Mouse (Mus musculus): Measurements from ENCODE around the gene Tvp23a.
A peak's percentile ranks its signal among the peaks of the same experiment; 100 is the strongest.

Gene Tvp23a

DNA sequence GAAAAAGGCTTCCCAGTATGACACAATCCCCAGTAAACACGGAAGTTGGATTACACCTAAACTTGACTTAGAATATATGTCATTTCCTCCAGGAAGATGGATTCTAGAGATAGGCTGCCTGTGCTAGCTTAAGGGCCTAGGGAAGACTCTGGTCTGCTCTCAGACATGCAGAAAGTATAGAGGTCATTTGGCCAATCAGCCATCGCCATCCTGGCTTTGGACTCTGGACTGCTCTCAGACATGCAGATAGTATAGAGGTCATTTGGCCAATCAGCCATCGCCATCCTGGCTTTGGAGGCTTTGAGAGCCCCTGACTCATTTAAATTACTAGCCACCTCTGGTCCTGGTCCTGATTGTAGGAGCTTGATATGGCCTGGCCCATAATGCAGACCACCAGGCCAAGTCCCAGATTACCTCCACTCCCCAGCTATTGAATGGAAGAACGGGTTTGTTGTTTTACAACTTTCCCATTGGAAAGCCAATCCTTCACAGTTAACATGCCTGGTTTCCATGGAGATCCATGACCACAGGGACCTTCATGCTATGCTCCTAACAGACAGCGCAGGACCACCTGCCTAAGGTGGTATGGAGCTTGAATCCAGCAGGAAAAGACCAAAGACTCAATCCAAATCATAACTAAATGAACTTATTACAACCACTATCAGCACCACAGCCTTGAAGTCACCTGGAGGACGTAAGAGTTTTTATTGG lies 6.9 kb upstream of the Tvp23a start:
- DNase-seq (ENCODE audit: low read depth, low spot score) = no peak

GRCm38 (mm10) chr16:10452445-10452896 lies 5.3 kb upstream of the Tvp23a start:
- no peak for DNase-seq (ENCODE audit: low read depth, low spot score)

GRCm38 (mm10) chr16:10451906-10452305 lies 4.7 kb upstream of the Tvp23a start:
- no peak for DNase-seq (ENCODE audit: low read depth, low spot score)

- no peak for DNase-seq (ENCODE audit: low read depth, low spot score)
Observed at GRCm38 (mm10) chr16:10448931-10449330, 1.8 kb upstream of the Tvp23a start.

- DNase-seq (ENCODE audit: low read depth, low spot score) = no peak
Observed at GRCm38 (mm10) chr16:10447781-10448180, 619 bp upstream of the Tvp23a start.

DNA sequence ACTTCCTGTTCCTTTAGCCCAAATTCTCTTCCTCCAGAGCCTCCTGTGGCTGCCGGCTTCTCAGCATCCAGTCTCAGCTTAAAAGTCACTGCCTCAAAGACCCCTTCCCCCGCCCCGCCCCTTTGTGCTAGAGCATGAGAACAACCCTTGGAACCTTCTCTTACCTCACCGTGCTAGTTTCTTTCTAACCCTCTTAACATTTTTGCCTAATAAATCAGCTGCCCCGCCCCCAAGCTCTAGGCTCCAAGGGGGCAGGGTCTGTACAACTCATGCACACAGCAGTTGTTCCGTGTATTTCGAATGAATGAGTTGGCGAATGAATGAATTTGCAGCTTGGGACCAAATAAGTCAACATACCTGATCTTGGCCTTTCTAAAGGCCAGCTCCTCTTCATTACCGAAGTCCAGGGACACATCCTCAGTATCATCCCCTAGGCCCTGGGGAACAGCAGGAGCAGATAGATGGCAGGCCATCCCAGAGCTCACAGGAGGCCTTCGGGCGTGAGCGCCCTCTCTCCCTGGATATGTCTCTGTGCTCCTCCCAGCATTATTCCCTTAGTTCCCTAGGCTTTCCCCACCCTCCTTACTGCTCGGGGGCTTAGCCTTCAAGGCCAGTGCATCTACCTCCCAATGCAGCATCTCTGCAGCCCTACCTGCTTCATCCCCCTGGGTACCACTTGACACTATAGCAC lies 444 bp downstream of the Tvp23a start:
- DNase-seq (ENCODE audit: low read depth, low spot score) = no peak

DNA sequence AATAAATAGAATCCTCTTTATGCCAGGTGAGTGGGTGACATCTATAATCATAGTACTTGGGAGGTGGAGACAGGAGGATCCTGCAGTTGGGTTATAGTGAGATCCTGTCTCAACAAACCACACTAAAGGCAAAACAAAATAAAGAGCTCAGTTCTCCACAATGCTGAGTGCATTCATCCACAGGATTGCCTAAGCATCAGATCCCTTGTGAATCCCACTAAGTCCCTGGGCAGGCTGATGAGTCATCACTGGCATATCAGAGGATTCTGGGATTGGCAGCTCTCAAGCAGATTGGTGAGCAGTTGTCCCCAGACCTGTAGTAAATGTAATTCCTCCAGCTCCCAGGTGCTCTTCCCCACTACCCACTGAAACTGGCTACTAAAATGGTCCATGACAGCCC lies 3.4 kb downstream of the Tvp23a start:
- no peak for DNase-seq (ENCODE audit: low read depth, low spot score)

DNA sequence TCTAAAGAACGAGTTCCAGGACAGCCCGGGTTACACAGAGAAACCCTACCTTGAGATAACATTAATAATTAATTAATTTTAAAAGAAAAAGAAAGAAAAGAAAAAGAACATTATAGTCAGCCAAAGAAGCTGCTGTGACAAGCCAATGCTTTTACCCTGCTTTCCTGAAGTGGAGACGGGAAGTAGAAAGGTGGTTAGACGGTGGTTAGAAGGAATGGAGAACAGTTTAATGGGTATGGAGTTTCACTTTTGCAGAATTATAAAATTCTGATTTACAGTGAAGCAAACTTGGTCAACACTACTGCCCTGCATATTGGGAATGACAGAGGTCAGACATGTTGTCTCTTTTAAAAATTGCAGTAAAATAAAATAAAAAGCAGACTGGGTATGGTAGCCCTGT lies 5.4 kb downstream of the Tvp23a start:
- DNase-seq (ENCODE audit: low read depth, low spot score) = no peak

GRCm38 (mm10) chr16:10441328-10441727 lies 5.8 kb downstream of the Tvp23a start:
- no peak for DNase-seq (ENCODE audit: low read depth, low spot score)

- no peak for DNase-seq (ENCODE audit: low read depth, low spot score)
Observed at GRCm38 (mm10) chr16:10438055-10438454, 9.1 kb downstream of the Tvp23a start.

GRCm38 (mm10) chr16:10436166-10436565 lies 11.0 kb downstream of the Tvp23a start:
- no peak for DNase-seq (ENCODE audit: low read depth, low spot score)

DNA sequence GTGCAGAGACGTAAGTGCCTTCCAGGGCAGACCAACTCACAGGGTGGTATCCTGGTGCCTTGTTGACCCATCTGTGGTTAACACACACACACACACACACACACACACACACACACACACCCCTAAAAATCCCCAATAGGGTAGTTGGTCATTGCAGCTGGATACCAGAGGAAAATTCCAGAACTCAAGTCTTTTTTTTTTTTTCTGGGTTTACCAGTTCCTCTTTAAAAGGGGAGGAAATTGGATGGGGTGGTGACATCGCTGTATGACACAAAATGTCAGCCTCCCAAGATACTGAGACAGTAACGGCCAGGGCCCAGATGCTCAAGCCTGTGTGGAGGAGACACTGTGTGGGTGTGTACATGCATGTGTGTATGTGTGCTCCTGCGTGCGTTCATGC lies 13.8 kb downstream of the Tvp23a start:
- DNase-seq (ENCODE audit: low read depth, low spot score) = no peak

DNA sequence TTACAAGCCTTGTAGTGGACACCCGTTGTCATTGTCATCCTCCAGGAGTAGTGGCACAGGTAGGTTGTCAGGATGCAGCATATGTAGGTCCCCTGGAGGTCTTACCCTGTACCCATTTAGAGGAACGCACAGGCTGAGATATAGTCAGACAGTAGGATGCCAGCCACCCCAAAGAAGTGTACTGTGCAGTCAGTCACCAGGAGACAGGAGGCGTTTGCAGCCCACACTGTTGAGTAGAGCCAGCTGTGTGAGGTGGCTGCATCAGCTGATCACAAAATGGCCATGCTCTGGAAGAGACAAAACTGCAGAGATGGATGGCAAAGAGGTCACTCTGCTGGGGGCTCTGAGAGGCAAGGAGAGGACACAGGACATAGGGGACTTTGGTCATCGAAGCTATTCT lies 14.8 kb downstream of the Tvp23a start:
- DNase-seq (ENCODE audit: low read depth, low spot score) = no peak

- no peak for DNase-seq (ENCODE audit: low read depth, low spot score)
Observed at GRCm38 (mm10) chr16:10431911-10432310, 15.3 kb downstream of the Tvp23a start.

- no peak for DNase-seq (ENCODE audit: low read depth, low spot score)
Observed at GRCm38 (mm10) chr16:10420447-10421054, 26.6 kb downstream of the Tvp23a start.

- no peak for DNase-seq (ENCODE audit: low read depth, low spot score)
Observed at GRCm38 (mm10) chr16:10417723-10418259, 29.4 kb downstream of the Tvp23a start.

DNA sequence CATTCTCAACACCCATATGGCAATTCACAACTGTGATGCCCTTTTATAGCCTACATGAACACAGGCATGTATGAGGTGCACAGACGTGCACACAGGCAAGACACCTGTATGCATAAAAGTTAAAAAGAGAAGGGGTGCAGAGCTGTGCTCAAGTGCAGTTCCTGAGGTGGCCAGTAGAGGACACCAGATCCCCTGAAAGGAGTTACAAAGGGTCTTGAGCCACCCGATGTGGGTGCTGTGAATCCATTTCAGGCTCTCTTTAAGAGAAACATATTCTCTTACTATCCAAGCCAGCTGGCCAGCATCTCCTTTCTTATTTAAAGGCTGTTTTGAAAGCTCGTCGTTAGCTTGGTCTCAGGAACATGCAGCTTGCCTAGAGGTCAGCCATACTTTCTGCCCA lies 30.3 kb downstream of the Tvp23a start:
- DNase-seq (ENCODE audit: low read depth, low spot score) = no peak

GRCm38 (mm10) chr16:10415976-10416375 lies 31.2 kb downstream of the Tvp23a start:
- DNase-seq (ENCODE audit: low read depth, low spot score) = no peak

DNA sequence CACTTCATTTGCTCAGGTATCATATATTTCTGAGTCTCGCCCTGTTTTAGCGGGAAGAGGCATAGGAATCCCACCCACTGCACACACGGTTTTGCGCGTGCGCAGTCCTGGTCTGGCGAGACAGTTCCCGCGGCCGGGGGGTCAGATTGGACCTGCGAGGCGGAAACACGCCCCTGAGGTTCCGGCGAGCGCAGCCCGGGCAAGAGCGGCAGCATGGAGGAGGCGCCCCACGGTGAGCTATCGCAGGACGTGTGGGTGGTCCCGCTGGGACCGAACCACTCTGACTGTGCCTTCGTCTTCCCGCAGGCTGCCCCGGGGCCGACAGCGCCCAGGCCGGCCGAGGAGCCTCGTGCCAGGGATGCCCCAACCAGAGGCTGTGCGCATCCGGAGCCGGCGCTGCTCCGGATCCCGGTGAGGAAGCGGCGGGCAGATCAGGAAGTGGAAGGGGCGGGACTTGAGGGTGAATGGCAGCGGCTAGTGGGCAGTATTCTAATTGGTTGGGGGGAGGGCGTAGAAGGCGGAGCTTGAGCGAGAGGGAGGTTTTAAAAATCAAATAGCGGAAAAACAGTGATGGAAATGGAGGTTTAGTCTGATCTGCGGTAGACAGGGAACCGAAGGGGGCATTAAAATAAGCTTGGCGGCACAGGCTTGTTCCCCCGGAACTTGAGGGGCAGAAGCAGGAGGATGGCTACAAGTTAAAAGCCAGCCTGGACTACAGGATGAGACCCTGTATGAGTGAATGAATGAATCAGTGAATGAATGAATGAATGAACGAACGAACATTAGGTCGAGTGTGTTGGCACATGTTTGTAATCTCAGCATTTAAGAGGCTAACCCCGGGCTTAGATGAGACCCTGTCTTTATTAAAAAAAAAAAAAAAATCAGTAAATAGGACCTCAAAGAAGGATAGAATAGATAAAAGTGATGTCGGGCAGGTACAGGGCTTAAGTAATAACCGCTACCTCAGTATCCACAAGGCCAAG lies 35.1 kb downstream of the Tvp23a start, which contains the start of gene Nubp1:
Gene Nubp1 (plus strand): TSS at position 185 of the 983 bp plus-strand sequence.
- DNase-seq (ENCODE audit: low read depth, low spot score) = peak; percentile 90

DNA sequence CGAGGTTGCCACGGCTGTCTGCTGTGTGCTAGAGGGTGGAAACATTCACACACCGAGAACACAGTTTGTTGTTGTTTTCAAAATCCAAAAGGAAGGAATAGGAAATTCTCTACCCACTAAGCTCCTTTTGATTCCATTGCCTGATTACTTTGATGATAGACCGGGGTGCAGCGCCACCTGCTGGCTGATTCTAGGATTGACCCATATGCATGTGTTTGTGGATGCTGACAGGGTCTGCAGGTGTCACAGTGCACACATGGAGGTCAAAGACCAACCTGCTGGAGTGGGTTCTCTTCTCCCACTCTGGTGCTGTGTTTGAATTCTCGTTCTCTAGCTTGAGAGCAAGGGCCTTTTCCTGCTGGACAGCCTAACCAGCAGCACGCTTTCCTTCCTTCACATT lies 48.0 kb downstream of the Tvp23a start:
- DNase-seq (ENCODE audit: low read depth, low spot score) = no peak

DNA sequence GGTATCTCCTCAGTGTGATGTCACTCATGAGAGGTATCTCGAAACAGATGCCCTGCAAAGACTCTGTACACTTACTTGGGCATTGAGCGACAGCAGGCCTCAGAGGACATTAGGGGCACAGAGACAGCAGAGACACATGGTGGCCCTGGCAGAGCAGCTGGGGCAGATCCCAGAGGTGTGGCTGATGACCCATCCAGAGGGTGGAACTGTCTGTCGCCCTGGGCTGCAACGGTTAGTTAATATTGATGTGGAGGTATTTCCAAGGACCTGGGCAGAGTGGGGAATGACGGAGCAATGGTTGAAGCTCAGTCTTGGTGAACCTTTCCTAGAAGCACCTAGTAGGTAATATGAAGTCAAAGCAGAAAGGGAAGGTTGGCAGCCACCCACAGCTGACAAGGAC lies 48.4 kb downstream of the Tvp23a start:
- DNase-seq (ENCODE audit: low read depth, low spot score) = no peak
